Mouse (Mus musculus): ENCODE data around the gene Smtnl2.

DNA sequence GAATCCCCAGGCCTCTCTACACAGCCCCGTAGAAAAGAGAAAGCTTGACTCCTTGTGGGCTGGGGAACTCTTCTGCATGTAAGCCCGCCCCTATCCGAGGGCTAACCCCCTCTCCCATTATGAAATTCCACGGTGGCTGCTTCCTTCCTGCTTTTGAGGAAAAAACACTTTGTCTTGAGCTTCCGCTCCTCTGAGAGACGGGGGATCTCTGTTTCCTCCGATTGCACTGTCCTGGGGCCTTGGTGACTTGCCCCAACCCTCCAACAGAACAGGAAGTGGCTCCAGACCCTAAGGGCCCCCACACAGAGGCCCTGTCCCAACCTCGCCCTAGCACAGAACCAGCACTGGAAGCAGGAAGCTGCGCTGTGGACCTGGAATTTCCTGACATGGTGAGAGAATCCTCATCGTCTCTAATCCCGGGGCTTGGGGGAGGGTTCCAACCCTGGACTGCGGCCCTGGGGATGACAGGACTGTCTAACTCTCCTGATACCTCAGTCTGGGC lies 46.5 kb upstream of the Smtnl2 start:
- TF ChIP-seq CTCF (IDR thresholded peaks at IDR 0.05; ENCODE audit: low read depth, low read length) (no peak), GATA1 (IDR thresholded peaks at IDR 0.05; ENCODE audit: borderline replicate concordance, low read length) (no peak), POLR2AphosphoS5 (IDR thresholded peaks at IDR 0.05; ENCODE audit: insufficient replicate concordance, low read depth, low read length) (no peak)

Data from G1E (cell line).